Comparison of ENCODE assay signal across 23 mouse cellular contexts in genomic region chr19:4670776-4671175, GRCm38 (mm10). TPM values are rescaled to one million over a fixed set of nuclear protein-coding genes. Genes with fewer than 3 reads are reported as not detected.
DNase-seq lines count a peak whose midpoint lies in the region; ATAC-seq and TF ChIP-seq lines count a peak whose summit lies in the region.
"Had no signal": no experiment of that assay in that cellular context is flagged by ENCODE, and none has a peak within 500 bp of the region (broad histone marks: within the 10 kb centered on the region; RNA-seq: fewer than 3 reads in every experiment).

No protein-coding gene starts in this region.

- peak; percentile 24 for DNase-seq in kidney, postnatal 0 days (ENCODE audit: low spot score)
- no peak for DNase-seq in intestine, embryonic 14.5 days (ENCODE audit: low spot score)
- no peak for DNase-seq in stomach, postnatal 0 days (ENCODE audit: low spot score)
- DNase-seq in limb, embryonic 10.5 days (ENCODE audit: low spot score), result no peak
- no peak for DNase-seq in adrenal gland, adult 2 months
- DNase-seq: adrenal gland, postnatal 14 days; cerebellum, adult 18-20 months; cerebellum, postnatal 10 days; gastrocnemius, postnatal 36 days; heart, adult 11 months; heart, postnatal 10 days; heart, postnatal 4 days had no signal

- H3K4me1 ChIP-seq in kidney, postnatal 0 days (replicated peaks; ENCODE audit: insufficient read depth, low read length), result no peaks in the 10 kb centered on the region
- no peaks in the 10 kb centered on the region for H3K4me1 ChIP-seq in kidney, embryonic 16.5 days (ENCODE audit: insufficient read depth, low read length)
- H3K4me1 ChIP-seq in intestine, embryonic 14.5 days (replicated peaks; ENCODE audit: control insufficient read depth, insufficient read depth, low read length), result no peaks in the 10 kb centered on the region
- peaks cover 2% of the 10 kb centered on the region; the same call in 1 of the 2 replicates for H3K4me1 ChIP-seq in intestine, postnatal 0 days (replicated peaks; ENCODE audit: control insufficient read depth, insufficient read depth, low read length)
- H3K4me1 ChIP-seq in stomach, postnatal 0 days (replicated peaks; ENCODE audit: control insufficient read depth, insufficient read depth), result no peaks in the 10 kb centered on the region
- no peaks in the 10 kb centered on the region for H3K4me1 ChIP-seq in limb, embryonic 10.5 days
- H3K4me1 ChIP-seq: embryonic facial prominence, embryonic 12.5 days; forebrain, embryonic 15.5 days; heart, embryonic 10.5 days; hindbrain, embryonic 12.5 days had no signal

- H3K9ac ChIP-seq in kidney, postnatal 0 days (ENCODE audit: low read depth, low read length), result no peak overlapping the region
- no peak overlapping the region for H3K9ac ChIP-seq in kidney, embryonic 16.5 days (replicated peaks; ENCODE audit: low read length)
- H3K9ac ChIP-seq in intestine, embryonic 14.5 days (ENCODE audit: low read length), result no peak overlapping the region
- H3K9ac ChIP-seq in intestine, postnatal 0 days (ENCODE audit: low read depth, low read length), result no peak overlapping the region
- no peak overlapping the region for H3K9ac ChIP-seq in stomach, postnatal 0 days (ENCODE audit: low read length)
- H3K9ac ChIP-seq: embryonic facial prominence, embryonic 12.5 days; forebrain, embryonic 15.5 days; hindbrain, embryonic 12.5 days had no signal

- no peaks in the 10 kb centered on the region for H3K36me3 ChIP-seq in kidney, postnatal 0 days (ENCODE audit: insufficient read depth, low read length)
- no peaks in the 10 kb centered on the region for H3K36me3 ChIP-seq in kidney, embryonic 16.5 days (ENCODE audit: insufficient read depth, low read length)
- H3K36me3 ChIP-seq in intestine, embryonic 14.5 days (ENCODE audit: control insufficient read depth, insufficient read depth, low read length), result no peaks in the 10 kb centered on the region
- H3K36me3 ChIP-seq in intestine, postnatal 0 days (ENCODE audit: control insufficient read depth, insufficient read depth), result no peaks in the 10 kb centered on the region
- no peaks in the 10 kb centered on the region for H3K36me3 ChIP-seq in stomach, postnatal 0 days (ENCODE audit: control insufficient read depth, insufficient read depth, low read length)
- no peaks in the 10 kb centered on the region for H3K36me3 ChIP-seq in limb, embryonic 10.5 days
- H3K36me3 ChIP-seq: embryonic facial prominence, embryonic 12.5 days; forebrain, embryonic 15.5 days; G1E; heart, embryonic 10.5 days; hindbrain, embryonic 12.5 days had no signal

- H3K4me3 ChIP-seq in kidney, postnatal 0 days (replicated peaks; ENCODE audit: low read depth, low read length), result no peak overlapping the region
- no peak overlapping the region for H3K4me3 ChIP-seq in kidney, embryonic 16.5 days (ENCODE audit: low read length)
- H3K4me3 ChIP-seq in intestine, embryonic 14.5 days (ENCODE audit: low read depth, low read length), result no peak overlapping the region
- H3K4me3 ChIP-seq in intestine, postnatal 0 days (ENCODE audit: low read depth, low read length), result no peak overlapping the region
- no peak overlapping the region for H3K4me3 ChIP-seq in stomach, postnatal 0 days (ENCODE audit: low read depth, low read length)
- H3K4me3 ChIP-seq in limb, embryonic 10.5 days, result no peak overlapping the region
- H3K4me3 ChIP-seq: embryonic facial prominence, embryonic 12.5 days; forebrain, embryonic 15.5 days; heart, embryonic 10.5 days; hindbrain, embryonic 12.5 days had no signal

- H3K27ac ChIP-seq in kidney, postnatal 0 days, result no peak overlapping the region
- H3K27ac ChIP-seq in kidney, embryonic 16.5 days (ENCODE audit: low read length), result no peak overlapping the region
- no peak overlapping the region for H3K27ac ChIP-seq in intestine, embryonic 14.5 days (ENCODE audit: low read depth)
- no peak overlapping the region for H3K27ac ChIP-seq in intestine, postnatal 0 days (ENCODE audit: low read depth, low read length)
- H3K27ac ChIP-seq in stomach, postnatal 0 days (replicated peaks), result no peak overlapping the region
- no peak overlapping the region for H3K27ac ChIP-seq in limb, embryonic 10.5 days
- H3K27ac ChIP-seq: embryonic facial prominence, embryonic 12.5 days; forebrain, embryonic 15.5 days; heart, embryonic 10.5 days; hindbrain, embryonic 12.5 days had no signal

- H3K27me3 ChIP-seq in kidney, postnatal 0 days (ENCODE audit: insufficient read depth, low read length), result no peaks in the 10 kb centered on the region
- H3K27me3 ChIP-seq in kidney, embryonic 16.5 days (ENCODE audit: insufficient read depth, low read length), result no peaks in the 10 kb centered on the region
- no peaks in the 10 kb centered on the region for H3K27me3 ChIP-seq in intestine, embryonic 14.5 days (replicated peaks; ENCODE audit: control insufficient read depth, insufficient read depth, low read length)
- H3K27me3 ChIP-seq in intestine, postnatal 0 days (replicated peaks; ENCODE audit: control insufficient read depth, insufficient read depth, low read length), result no peaks in the 10 kb centered on the region
- no peaks in the 10 kb centered on the region for H3K27me3 ChIP-seq in stomach, postnatal 0 days (ENCODE audit: control insufficient read depth, insufficient read depth, low read length)
- no peaks in the 10 kb centered on the region for H3K27me3 ChIP-seq in limb, embryonic 10.5 days (ENCODE audit: low read depth, poor library complexity, severe bottlenecking)
- H3K27me3 ChIP-seq: embryonic facial prominence, embryonic 12.5 days; forebrain, embryonic 15.5 days; hindbrain, embryonic 12.5 days had no signal

- WGBS in kidney, postnatal 0 days, result 17% methylated on average over 4 of the region's 4 CpGs
- WGBS in kidney, embryonic 16.5 days, result 26% methylated on average over 4 of the region's 4 CpGs
- WGBS in intestine, embryonic 14.5 days, result 35% methylated on average over 4 of the region's 4 CpGs
- WGBS in intestine, postnatal 0 days, result 20% methylated on average over 4 of the region's 4 CpGs
- 39% methylated on average over 4 of the region's 4 CpGs for WGBS in stomach, postnatal 0 days
- WGBS in limb, embryonic 10.5 days, result 74% methylated on average over 4 of the region's 4 CpGs

- no peak for TF ChIP-seq CTCF in kidney, postnatal 0 days (IDR thresholded peaks at IDR 0.05; ENCODE audit: low read depth)
- TF ChIP-seq CTCF in intestine, postnatal 0 days (IDR thresholded peaks at IDR 0.05; ENCODE audit: low read depth), result no peak
- TF ChIP-seq CTCF in stomach, postnatal 0 days (IDR thresholded peaks at IDR 0.05; ENCODE audit: low read depth), result no peak

- H3K4me2 ChIP-seq in kidney, postnatal 0 days (ENCODE audit: low read length), result no peak overlapping the region
- H3K4me2 ChIP-seq in kidney, embryonic 16.5 days (replicated peaks; ENCODE audit: low read depth, low read length), result no peak overlapping the region
- no peak overlapping the region for H3K4me2 ChIP-seq in intestine, embryonic 14.5 days (ENCODE audit: low read length)
- H3K4me2 ChIP-seq in intestine, postnatal 0 days (replicated peaks; ENCODE audit: low read depth), result no peak overlapping the region
- no peak overlapping the region for H3K4me2 ChIP-seq in stomach, postnatal 0 days (replicated peaks; ENCODE audit: low read depth)
- H3K4me2 ChIP-seq: embryonic facial prominence, embryonic 12.5 days; forebrain, embryonic 15.5 days; hindbrain, embryonic 12.5 days had no signal

- no peak for TF ChIP-seq EP300 in stomach, postnatal 0 days (optimal IDR thresholded peaks at IDR 0.05)

- no peaks in the 10 kb centered on the region for H3K9me3 ChIP-seq in kidney, postnatal 0 days (replicated peaks; ENCODE audit: low read length)
- no peaks in the 10 kb centered on the region for H3K9me3 ChIP-seq in kidney, embryonic 16.5 days (ENCODE audit: low read length)
- H3K9me3 ChIP-seq in intestine, embryonic 14.5 days (ENCODE audit: control insufficient read depth, low read length), result no peaks in the 10 kb centered on the region
- no peaks in the 10 kb centered on the region for H3K9me3 ChIP-seq in intestine, postnatal 0 days (ENCODE audit: control insufficient read depth)
- H3K9me3 ChIP-seq in stomach, postnatal 0 days (ENCODE audit: control insufficient read depth, low read length), result no peaks in the 10 kb centered on the region
- H3K9me3 ChIP-seq in limb, embryonic 10.5 days (replicated peaks), result no peaks in the 10 kb centered on the region
- H3K9me3 ChIP-seq: embryonic facial prominence, embryonic 12.5 days; forebrain, embryonic 15.5 days; G1E; heart, embryonic 10.5 days; hindbrain, embryonic 12.5 days had no signal

- ATAC-seq in kidney, postnatal 0 days (replicated peaks; ENCODE audit: low FRiP score, low read depth), result no peak; the same call in 1 of the 2 replicates
- no peak for ATAC-seq in kidney, embryonic 16.5 days (ENCODE audit: low FRiP score, low TSS enrichment)
- ATAC-seq in intestine, embryonic 14.5 days (replicated peaks; ENCODE audit: low FRiP score, low TSS enrichment, low read depth), result peak; percentile 60; the same call in 1 of the 2 replicates
- ATAC-seq in intestine, postnatal 0 days, result peak; percentile 78
- ATAC-seq in stomach, postnatal 0 days (ENCODE audit: low FRiP score, low TSS enrichment), result peak; percentile 64; the same call in 1 of the 2 replicates
- ATAC-seq: CD4-positive, CD25-positive, alpha-beta regulatory T cell, adult 4 months; forebrain, embryonic 15.5 days; hindbrain, embryonic 16.5 days had no signal

RNA-seq across cellular contexts. Expression of gene Gm960, which starts 27.7 kb away (rescaled TPM):
- 2.5 and 3.2 TPM in 2 replicates for polyA plus RNA-seq in kidney, postnatal 0 days (2015; fragmentation: Nextera tagmentation; extraction: Ambion mirVana)
- 2.0 and 4.3 TPM in 2 replicates for polyA plus RNA-seq in kidney, embryonic 16.5 days (2015; fragmentation: Nextera tagmentation; extraction: Ambion mirVana)
- 3.2 and 3.8 TPM in 2 replicates for polyA plus RNA-seq in intestine, embryonic 14.5 days (2014; fragmentation: Nextera tagmentation; extraction: Ambion mirVana)
- 1.0 and 1.1 TPM in 2 replicates for polyA plus RNA-seq in intestine, postnatal 0 days (2015; fragmentation: Nextera tagmentation; extraction: Ambion mirVana)
- polyA plus RNA-seq in stomach, postnatal 0 days (2015; fragmentation: Nextera tagmentation; extraction: Ambion mirVana), result 1.7 and 2.3 TPM in 2 replicates
- 1.5 and 4.5 TPM in 2 replicates for polyA plus RNA-seq in limb, embryonic 10.5 days (2016; fragmentation: Nextera tagmentation; extraction: Ambion mirVana)
- under 1 TPM in 1 of 2 experiments, not detected in 1; 0.12 TPM for total RNA-seq in adrenal gland, adult 2 months (2021)
- polyA plus RNA-seq in adrenal gland, adult 2 months (2012; rRNA removed), result 0.27 and 2.3 TPM in 2 replicates
- total RNA-seq: adrenal gland, postnatal 14 days; common myeloid progenitor, adult 5-6 weeks; gastrocnemius, adult 8-10 months; heart, postnatal 10 days had no signal
- polyA plus RNA-seq: CD4-positive, CD25-positive, alpha-beta regulatory T cell, adult 4 months; G1E had no signal

RNA-seq across cellular contexts. Expression of gene Sptbn2, which starts 40.2 kb away (rescaled TPM):
- 2.6 and 3.0 TPM in 2 replicates for polyA plus RNA-seq in kidney, postnatal 0 days (2015; fragmentation: Nextera tagmentation; extraction: Ambion mirVana)
- polyA plus RNA-seq in kidney, embryonic 16.5 days (2015; fragmentation: Nextera tagmentation; extraction: Ambion mirVana), result 3.2 and 3.8 TPM in 2 replicates
- 2.1 and 2.4 TPM in 2 replicates for polyA plus RNA-seq in intestine, embryonic 14.5 days (2014; fragmentation: Nextera tagmentation; extraction: Ambion mirVana)
- polyA plus RNA-seq in intestine, postnatal 0 days (2015; fragmentation: Nextera tagmentation; extraction: Ambion mirVana), result 0.27 and 0.31 TPM in 2 replicates
- 3.5 and 3.6 TPM in 2 replicates for polyA plus RNA-seq in stomach, postnatal 0 days (2015; fragmentation: Nextera tagmentation; extraction: Ambion mirVana)
- polyA plus RNA-seq in limb, embryonic 10.5 days (2016; fragmentation: Nextera tagmentation; extraction: Ambion mirVana), result 3.4 and 4.2 TPM in 2 replicates
- under 1 TPM; 0.58 to 0.83 TPM for total RNA-seq in adrenal gland, adult 2 months (2021)
- polyA plus RNA-seq in adrenal gland, adult 2 months (2012; rRNA removed), result 0.30 and 0.42 TPM in 2 replicates

RNA-seq across cellular contexts. Expression of gene Rce1, which starts 45.3 kb away (rescaled TPM):
- 65.1 and 66.9 TPM in 2 replicates for polyA plus RNA-seq in kidney, postnatal 0 days (2015; fragmentation: Nextera tagmentation; extraction: Ambion mirVana)
- polyA plus RNA-seq in kidney, embryonic 16.5 days (2015; fragmentation: Nextera tagmentation; extraction: Ambion mirVana), result 92.4 and 96.0 TPM in 2 replicates
- polyA plus RNA-seq in intestine, embryonic 14.5 days (2014; fragmentation: Nextera tagmentation; extraction: Ambion mirVana), result 75.3 and 78.6 TPM in 2 replicates
- polyA plus RNA-seq in intestine, postnatal 0 days (2015; fragmentation: Nextera tagmentation; extraction: Ambion mirVana), result 37.0 and 37.4 TPM in 2 replicates
- polyA plus RNA-seq in stomach, postnatal 0 days (2015; fragmentation: Nextera tagmentation; extraction: Ambion mirVana), result 46.4 and 49.4 TPM in 2 replicates
- polyA plus RNA-seq in limb, embryonic 10.5 days (2016; fragmentation: Nextera tagmentation; extraction: Ambion mirVana), result 85.7 and 90.4 TPM in 2 replicates
- total RNA-seq in adrenal gland, adult 2 months (2021), result 10 to 100 TPM; 34.8 to 44.2 TPM
- 125 and 141 TPM in 2 replicates for polyA plus RNA-seq in adrenal gland, adult 2 months (2012; rRNA removed)

RNA-seq across cellular contexts. Expression of gene Lrfn4, which starts 55.3 kb away (rescaled TPM):
- polyA plus RNA-seq in kidney, postnatal 0 days (2015; fragmentation: Nextera tagmentation; extraction: Ambion mirVana), result 6.6 and 8.4 TPM in 2 replicates
- 4.5 and 6.0 TPM in 2 replicates for polyA plus RNA-seq in kidney, embryonic 16.5 days (2015; fragmentation: Nextera tagmentation; extraction: Ambion mirVana)
- 8.6 and 9.3 TPM in 2 replicates for polyA plus RNA-seq in intestine, embryonic 14.5 days (2014; fragmentation: Nextera tagmentation; extraction: Ambion mirVana)
- 4.6 and 4.8 TPM in 2 replicates for polyA plus RNA-seq in intestine, postnatal 0 days (2015; fragmentation: Nextera tagmentation; extraction: Ambion mirVana)
- polyA plus RNA-seq in stomach, postnatal 0 days (2015; fragmentation: Nextera tagmentation; extraction: Ambion mirVana), result 4.3 and 5.0 TPM in 2 replicates
- polyA plus RNA-seq in limb, embryonic 10.5 days (2016; fragmentation: Nextera tagmentation; extraction: Ambion mirVana), result 7.8 and 8.0 TPM in 2 replicates
- 1 to 10 TPM; 3.3 to 6.7 TPM for total RNA-seq in adrenal gland, adult 2 months (2021)
- polyA plus RNA-seq in adrenal gland, adult 2 months (2012; rRNA removed), result 17.1 and 22.1 TPM in 2 replicates
- polyA plus RNA-seq: CD4-positive, CD25-positive, alpha-beta regulatory T cell, adult 4 months had no signal

Comparison
In these comparisons a context has a peak if more than half of its experiments do, and no peak if none do; other contexts are left out.
1. ATAC-seq: peak in intestine, embryonic 14.5 days (single experiment), intestine, postnatal 0 days (single experiment) and stomach, postnatal 0 days (single experiment); none in kidney, postnatal 0 days (single experiment) and kidney, embryonic 16.5 days (single experiment).